Mouse (Mus musculus): ENCODE measurements around the gene Sstr3.

GRCm38 (mm10) chr15:78509297-78509899, 35.1 kb downstream of the Sstr3 start:
- TF ChIP-seq GATA1 (IDR thresholded peaks at IDR 0.05; ENCODE audit: low read length) (no peak), TAL1 (IDR thresholded peaks at IDR 0.05; ENCODE audit: low read length) (no peak)
